Mouse (Mus musculus) liver, adult 2 months (tissue): ENCODE results near the gene Aaas. TPM values are rescaled to one million over a fixed set of nuclear protein-coding genes. Genes with fewer than 3 reads are reported as not detected.
"Not testable (repeated sequence)": the region's sequence is repeated elsewhere in the genome, so short reads cannot be mapped to it uniquely, and the experiment has no call there.

Source experiments
- DNase-seq: peaks from one replicate; pipeline ENCODE4 v3.0.0-alpha.2; 2011; ENCODE audit warnings: low read depth, low spot score; ENCODE audit errors: extremely low read depth
- H3K27ac ChIP-seq: fragments of 200-500 bp; replicated peaks from 2 replicates; pipeline ENCODE4 v1.5.1; 2012; ENCODE audit warnings: low read depth, mild to moderate bottlenecking, control low read depth, inconsistent platforms, low read length; ENCODE audit not compliant: insufficient read depth
- H3K27me3 ChIP-seq: fragments of 200-500 bp; 2 replicates; pipeline ENCODE4 v1.6.1; 2012; ENCODE audit warnings: mild to moderate bottlenecking, moderate library complexity, low read length, inconsistent platforms; ENCODE audit not compliant: control insufficient read depth, insufficient read depth
- H3K36me3 ChIP-seq: fragments of 200-500 bp; 2 replicates; pipeline ENCODE4 v1.6.1; 2012; ENCODE audit warnings: low read length, inconsistent platforms; ENCODE audit not compliant: control insufficient read depth, insufficient read depth
- H3K4me1 ChIP-seq: fragments of 200-500 bp; 2 replicates; pipeline ENCODE4 v1.6.1; 2011; ENCODE audit warnings: low read length; ENCODE audit not compliant: control insufficient read depth, insufficient read depth
- H3K4me3 ChIP-seq: fragments of 200-500 bp; 2 replicates; pipeline ENCODE4 v1.5.1; 2011; ENCODE audit warnings: low read depth, mild to moderate bottlenecking, control low read depth, low read length, moderate library complexity; ENCODE audit not compliant: insufficient read depth
- H3K79me2 ChIP-seq: fragments of 200-500 bp; 2 replicates; pipeline ENCODE4 v1.6.1; 2012; ENCODE audit warnings: inconsistent platforms, mild to moderate bottlenecking, low read length, moderate library complexity; ENCODE audit not compliant: control insufficient read depth, insufficient read depth
- H3K9ac ChIP-seq: fragments of 200-500 bp; 2 replicates; pipeline ENCODE4 v1.6.1; 2012; ENCODE audit warnings: low read depth, mild to moderate bottlenecking, control low read depth, inconsistent platforms, low read length
- CTCF ChIP-seq: fragments of 200-500 bp; IDR thresholded peaks from 2 replicates; pipeline ENCODE4 v1.5.1; 2011; ENCODE audit warnings: low read depth, low read length, control low read depth
- POLR2A ChIP-seq: fragments of 200-500 bp; IDR thresholded peaks from 2 replicates; pipeline ENCODE4 v1.6.1; 2011; ENCODE audit warnings: low read length, control low read depth; ENCODE audit not compliant: insufficient read depth; ENCODE audit errors: extremely low read depth
- WGBS: fragments of 180-500 bp; shearing (Covaris S2); methylation state at CpG from one replicate; pipeline ENCODE4 v1.1.7; 2018; 5-methylcytosine and 5-hydroxymethylcytosine counted together
- polyA plus RNA-seq: library from polyadenylated mRNA; depleted of rRNA; stranded (reverse); fragments of >200 nt; gene quantifications from 2 replicates; pipeline ENCODE4 v1.2.3, GENCODE M21; 2012
- total RNA-seq: library from RNA; depleted of rRNA; stranded (reverse); fragments of >200 nt; gene quantifications from 2 replicates; pipeline ENCODE4 v1.2.3, GENCODE M21; 2014

The Aaas gene
- total and polyA plus RNA-seq, 2 experiments = 4.0 to 24.0 TPM

DNA sequence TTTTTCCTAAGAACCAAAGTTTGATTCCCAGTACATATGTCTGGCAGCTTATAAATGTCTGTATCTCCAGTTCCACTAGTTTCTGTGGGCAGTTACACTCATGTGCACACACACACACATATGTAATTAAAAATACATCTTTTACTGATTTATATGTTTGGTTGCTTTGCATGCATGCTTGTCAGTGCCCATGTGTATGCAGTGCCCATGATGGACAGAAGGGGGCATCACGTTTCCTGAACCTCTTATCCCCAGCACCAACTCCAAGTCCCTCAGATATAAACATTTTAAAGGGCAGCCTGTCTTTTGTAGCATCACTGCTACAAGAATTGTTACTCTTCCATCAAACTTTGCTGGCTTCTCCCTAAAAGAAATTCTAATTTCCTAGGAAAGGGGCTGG, 9.0 kb downstream of the Aaas start:
- whole genome bisulfite sequencing = 24% methylated on average over 1 of the region's 1 CpGs
- Histone ChIP-seq H3K36me3 (0 out of 2 replicates have a peak, but pooled peaks cover 3% of the 10 kb centered on the region), H3K27ac (no peak overlapping the region)

DNA sequence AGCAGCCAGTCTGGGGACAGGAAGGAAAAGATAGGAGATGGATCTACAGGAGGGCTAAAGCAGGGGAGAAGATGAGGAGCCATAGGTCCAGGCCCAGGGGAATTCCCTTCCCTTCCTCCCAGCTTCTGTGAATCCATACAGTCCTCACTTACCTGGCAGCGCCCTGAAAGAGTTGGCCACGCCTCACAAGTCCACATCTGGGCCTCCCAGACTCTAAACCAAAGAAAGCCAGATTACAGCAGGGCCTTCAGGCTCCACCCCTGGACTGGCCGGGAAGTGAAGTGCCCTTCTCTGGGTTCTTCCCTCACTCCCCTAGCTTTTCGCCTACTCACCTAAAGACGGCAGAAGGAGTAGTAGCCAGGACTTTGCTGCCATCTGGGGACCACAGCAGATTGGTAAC, 11.0 kb downstream of the Aaas start:
- TF ChIP-seq CTCF (no peak), POLR2A (no peak)
- Histone ChIP-seq H3K4me3 (no peak overlapping the region), H3K27me3 (no peaks in the 10 kb centered on the region), H3K36me3 (peaks cover 5% of the 10 kb centered on the region; the same call in 1 of the 2 replicates), H3K9ac (no peak overlapping the region), H3K4me1 (no peaks in the 10 kb centered on the region), H3K27ac (no peak overlapping the region), H3K79me2 (no peaks in the 10 kb centered on the region)
- DNase-seq = no peak
- 84% methylated on average over 5 of the region's 5 CpGs for WGBS

More for the DNA sequence above, 9.0 kb downstream of the Aaas start:
- Histone ChIP-seq H3K9ac (no peak overlapping the region), H3K4me1 (no peaks in the 10 kb centered on the region), H3K27me3 (no peaks in the 10 kb centered on the region), H3K79me2 (no peaks in the 10 kb centered on the region), H3K4me3 (no peak overlapping the region)
- no peak for TF ChIP-seq POLR2A
- TF ChIP-seq CTCF = peak; percentile 75
- DNase-seq = peak; percentile 54

DNA sequence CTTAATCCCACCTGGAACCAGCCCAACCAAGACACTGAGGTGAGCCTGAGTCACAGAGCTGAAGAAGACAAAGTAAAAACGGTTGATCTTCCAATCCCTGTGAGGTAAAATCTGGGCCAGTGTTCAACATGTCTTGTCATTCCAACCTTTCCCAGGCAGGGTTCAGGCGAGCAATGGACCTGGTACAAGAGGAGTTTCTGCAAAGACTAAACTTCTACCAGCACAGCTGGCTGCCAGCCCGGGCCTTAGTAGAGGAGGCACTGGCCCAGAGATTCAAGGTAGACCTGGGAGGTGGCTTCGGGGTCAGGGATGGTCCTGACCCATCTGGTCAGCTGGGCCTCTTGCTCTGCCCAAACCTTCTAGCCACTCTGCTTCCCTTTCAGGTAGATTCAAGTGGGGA, 13.6 kb downstream of the Aaas start:
- Histone ChIP-seq H3K36me3 (peaks cover 6% of the 10 kb centered on the region; the same call in 1 of the 2 replicates), H3K4me1 (peaks cover 4% of the 10 kb centered on the region), H3K79me2 (no peaks in the 10 kb centered on the region), H3K9ac (no peak overlapping the region), H3K27ac (no peak overlapping the region), H3K4me3 (no peak overlapping the region), H3K27me3 (no peaks in the 10 kb centered on the region)
- DNase-seq = no peak
- TF ChIP-seq POLR2A (no peak), CTCF (no peak)
- WGBS = 77% methylated on average over 4 of the region's 4 CpGs

DNA sequence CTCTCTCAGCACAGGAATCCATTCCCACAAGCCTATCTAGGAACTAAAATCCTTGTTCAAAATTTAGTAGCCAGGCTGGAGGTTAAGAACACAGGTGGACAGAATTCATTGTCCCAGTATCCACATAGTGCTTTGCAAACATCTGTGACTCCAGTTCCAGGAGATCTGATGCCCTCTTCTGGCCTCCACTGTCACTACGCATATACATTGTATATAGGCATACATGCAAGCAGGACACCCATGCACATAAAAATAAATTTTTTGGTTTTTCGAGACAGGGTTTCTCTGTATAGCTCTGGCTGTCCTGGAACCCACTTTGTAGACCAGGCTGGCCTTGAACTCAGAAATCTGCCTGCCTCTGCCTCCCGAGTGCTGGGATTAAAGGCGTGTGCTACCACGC, 14.6 kb downstream of the Aaas start:
- WGBS = 94% methylated on average over 5 of the region's 5 CpGs
- not testable (repeated sequence) for DNase-seq, H3K36me3 ChIP-seq, H3K79me2 ChIP-seq, H3K27me3 ChIP-seq, H3K9ac ChIP-seq, H3K27ac ChIP-seq, H3K4me1 ChIP-seq, H3K4me3 ChIP-seq

DNA sequence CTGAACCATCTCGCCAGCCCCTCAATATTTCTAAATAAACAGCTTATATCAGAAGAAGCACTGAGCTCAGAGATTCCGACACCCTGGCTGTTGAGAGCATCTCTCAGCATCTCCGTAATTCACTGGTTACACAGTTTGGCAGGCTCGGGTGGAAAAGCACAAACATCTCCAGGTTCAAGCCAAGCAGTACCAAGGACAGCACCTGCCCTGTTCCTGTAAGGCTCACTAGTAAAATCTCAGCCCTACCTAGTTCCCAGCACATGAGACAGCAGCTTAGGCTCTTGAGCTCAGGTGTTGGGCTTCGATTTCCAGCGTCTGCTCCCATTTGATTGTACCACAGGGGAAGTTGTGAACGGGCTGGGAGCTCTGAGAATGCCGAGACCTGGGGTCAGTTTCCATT, 15.3 kb downstream of the Aaas start:
- peaks cover 5% of the 10 kb centered on the region for H3K4me1 ChIP-seq
- H3K9ac ChIP-seq = no peak overlapping the region
- H3K27me3 ChIP-seq = no peaks in the 10 kb centered on the region
- H3K27ac ChIP-seq = no peak overlapping the region
- H3K36me3 ChIP-seq = peaks cover 6% of the 10 kb centered on the region; the same call in 1 of the 2 replicates
- 89% methylated on average over 8 of the region's 8 CpGs for WGBS
- no peak for DNase-seq
- TF ChIP-seq CTCF (no peak), POLR2A (no peak)
- no peaks in the 10 kb centered on the region for H3K79me2 ChIP-seq
- no peak overlapping the region for H3K4me3 ChIP-seq

DNA sequence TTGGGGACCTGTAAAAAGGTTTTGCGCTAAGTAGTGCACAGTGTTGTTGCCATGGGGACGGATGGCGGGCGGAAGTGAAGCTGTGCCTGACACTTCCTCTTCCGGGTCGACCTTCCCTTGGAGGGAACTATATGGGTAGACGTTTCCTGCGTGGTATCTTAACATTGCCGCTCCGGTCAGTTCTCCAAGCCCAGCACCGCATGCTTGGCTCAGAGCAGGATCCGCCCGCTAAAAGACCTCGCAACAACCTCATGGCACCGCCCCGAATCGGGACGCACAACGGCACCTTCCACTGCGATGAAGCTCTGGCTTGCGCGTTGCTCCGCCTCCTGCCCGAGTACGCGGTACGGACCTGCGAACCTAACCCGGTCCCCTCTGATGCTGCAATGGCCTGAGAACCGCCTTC, 19.0 kb downstream of the Aaas start, which contains the start of gene Myg1:
Gene Myg1 (plus strand): TSS at position 100 of the 406 bp plus-strand sequence.
- peaks cover 3% of the 10 kb centered on the region; the same call in 1 of the 2 replicates for H3K36me3 ChIP-seq
- peak; percentile 76 for DNase-seq
- H3K4me3 ChIP-seq = peak within 1 kb of the TSS; percentile 62
- H3K27ac ChIP-seq = peak within 1 kb of the TSS; percentile 10; the same call in 1 of the 2 replicates
- H3K4me1 ChIP-seq = peaks cover 5% of the 10 kb centered on the region
- WGBS = under 1% methylated on average over 30 of the region's 30 CpGs
- H3K27me3 ChIP-seq = no peaks in the 10 kb centered on the region
- H3K9ac ChIP-seq = peak within 1 kb of the TSS; percentile 53
- no peaks in the 10 kb centered on the region for H3K79me2 ChIP-seq
- TF ChIP-seq CTCF = no peak
- TF ChIP-seq POLR2A = no peak
